Mouse (Mus musculus) thymus, adult 2 months (tissue): ENCODE results near the gene Psrc1.

Source experiments
- CTCF ChIP-seq: fragments of 200-500 bp; IDR thresholded peaks from 2 replicates; pipeline ENCODE4 v1.5.1; 2012; ENCODE audit warnings: mild to moderate bottlenecking, control low read depth, low read length, moderate library complexity, borderline replicate concordance; ENCODE audit not compliant: control insufficient read depth, poor library complexity, insufficient read depth; ENCODE audit errors: extremely low read depth
- POLR2A ChIP-seq: fragments of 200-500 bp; IDR thresholded peaks from 2 replicates; pipeline ENCODE4 v1.6.1; 2012; ENCODE audit warnings: mild to moderate bottlenecking, low read length, control low read depth, moderate library complexity; ENCODE audit not compliant: control insufficient read depth, poor library complexity, insufficient read depth; ENCODE audit errors: extremely low read depth

DNA sequence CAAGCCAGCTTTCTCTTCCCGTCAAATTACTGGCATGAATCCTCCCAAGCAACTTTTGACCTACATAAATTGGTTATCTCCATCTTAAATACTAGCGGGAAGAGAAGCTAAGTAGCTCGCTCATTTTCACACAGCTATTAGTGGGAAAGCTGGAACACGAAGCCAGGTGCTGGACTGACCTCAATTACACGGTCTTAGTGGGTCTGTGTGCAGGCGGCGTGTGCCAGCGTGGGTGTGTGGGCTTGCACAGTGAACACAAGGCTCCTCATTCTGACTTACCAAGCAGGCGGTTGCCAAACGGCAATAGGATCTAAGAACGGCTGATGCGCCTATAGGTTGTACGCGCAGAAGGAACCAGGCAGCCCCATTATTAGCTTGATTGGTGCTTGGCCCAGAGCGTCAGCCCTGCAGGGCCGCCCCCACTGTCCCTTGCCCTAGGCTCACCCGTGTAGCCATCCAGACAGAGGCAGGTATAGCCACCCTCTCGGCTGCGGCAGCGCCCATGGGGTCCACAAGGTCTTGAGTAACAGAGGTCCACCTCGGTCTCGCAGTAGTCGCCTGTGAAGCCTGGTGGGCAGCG lies 22.8 kb downstream of the Psrc1 start:
- no peak for TF ChIP-seq POLR2A
- TF ChIP-seq CTCF = no peak
